ENCODE assay signal across 8 mouse cellular contexts in the genomic region with DNA sequence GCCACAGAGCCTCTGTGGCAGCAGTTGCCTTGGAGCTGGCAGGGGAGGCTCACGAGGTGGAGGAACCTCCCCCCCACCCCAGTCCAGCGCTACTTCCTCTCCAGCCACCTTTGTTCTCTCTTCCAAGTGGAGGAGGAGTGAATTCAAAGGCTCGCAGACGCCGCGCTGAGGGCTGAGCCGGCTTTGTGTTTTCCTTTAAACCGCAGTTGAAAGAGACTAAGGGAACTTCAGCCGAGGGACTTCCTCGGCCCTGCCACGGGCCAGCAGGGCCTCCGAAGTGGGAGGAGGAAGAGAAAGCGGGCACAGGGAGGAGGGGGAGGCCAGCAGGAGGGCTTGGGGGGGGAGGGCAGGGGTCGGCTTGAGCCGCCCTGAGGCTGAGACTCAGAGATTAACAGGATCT. TPM values are rescaled to one million over a fixed set of nuclear protein-coding genes. Genes with fewer than 3 reads are reported as not detected.
A peak's percentile ranks its signal among the peaks of the same experiment; 100 is the strongest.
DNase-seq lines count a peak whose midpoint lies in the region; ATAC-seq lines count a peak whose summit lies in the region.

No protein-coding gene starts in this region.

- ATAC-seq in common myeloid progenitor, adult 5-6 weeks (replicated peaks; ENCODE audit: low read depth, poor library complexity, severe bottlenecking), result peak; percentile 86
- peak; percentile 55; the same call in 1 of the 2 replicates for ATAC-seq in hindbrain, embryonic 16.5 days
- peak; percentile 48 for ATAC-seq in midbrain, embryonic 12.5 days (ENCODE audit: low FRiP score, low read depth)
- no peak for ATAC-seq in cerebellum, adult (ENCODE audit: insufficient number of reproducible peaks, low FRiP score, low TSS enrichment)
- ATAC-seq in megakaryocyte-erythroid progenitor cell, adult 5-6 weeks (replicated peaks; ENCODE audit: low FRiP score, low TSS enrichment, poor library complexity, severe bottlenecking), result no peak

- peak overlapping the region; percentile 70 for H3K27ac ChIP-seq in hindbrain, embryonic 16.5 days (ENCODE audit: low read depth, low read length)
- peak overlapping the region; percentile 91 for H3K27ac ChIP-seq in midbrain, embryonic 12.5 days (replicated peaks)

- DNase-seq in Muller cell, postnatal 12 days (ENCODE audit: inconsistent ontology term), result peak; percentile 55
- no peak for DNase-seq in right cerebral cortex, postnatal 4 days
- no peak for DNase-seq in T-cell, adult 2 months (ENCODE audit: low spot score)

- no peaks in the 10 kb centered on the region for H3K9me3 ChIP-seq in hindbrain, embryonic 16.5 days (ENCODE audit: control insufficient read depth, low read length)
- H3K9me3 ChIP-seq in midbrain, embryonic 12.5 days, result no peaks in the 10 kb centered on the region

- WGBS in hindbrain, embryonic 16.5 days, result under 1% methylated on average over 15 of the region's 15 CpGs
- WGBS in midbrain, embryonic 12.5 days, result 0% methylated on average over 15 of the region's 15 CpGs

- H3K9ac ChIP-seq in hindbrain, embryonic 16.5 days (ENCODE audit: low read depth, low read length), result peak overlapping the region; percentile 31; the same call in 1 of the 2 replicates
- H3K9ac ChIP-seq in midbrain, embryonic 12.5 days (replicated peaks), result peak overlapping the region; percentile 46; the same call in 1 of the 2 replicates

- no peak overlapping the region for H3K4me3 ChIP-seq in hindbrain, embryonic 16.5 days (ENCODE audit: low read length)
- H3K4me3 ChIP-seq in midbrain, embryonic 12.5 days, result no peak overlapping the region

- no peaks in the 10 kb centered on the region for H3K36me3 ChIP-seq in hindbrain, embryonic 16.5 days (ENCODE audit: control insufficient read depth, insufficient read depth, low read length)
- no peaks in the 10 kb centered on the region for H3K36me3 ChIP-seq in midbrain, embryonic 12.5 days

- peaks cover 4% of the 10 kb centered on the region; the same call in 1 of the 2 replicates for H3K27me3 ChIP-seq in hindbrain, embryonic 16.5 days (replicated peaks; ENCODE audit: control insufficient read depth, insufficient read depth, low read length)
- H3K27me3 ChIP-seq in midbrain, embryonic 12.5 days, result peaks cover 36% of the 10 kb centered on the region

- peak overlapping the region; percentile 19; the same call in 1 of the 2 replicates for H3K4me2 ChIP-seq in hindbrain, embryonic 16.5 days (ENCODE audit: low read length)
- H3K4me2 ChIP-seq in midbrain, embryonic 12.5 days (replicated peaks), result peak overlapping the region; percentile 30

- peaks cover 28% of the 10 kb centered on the region for H3K4me1 ChIP-seq in hindbrain, embryonic 16.5 days (ENCODE audit: control insufficient read depth, insufficient read depth, low read depth, low read length)
- peaks cover 90% of the 10 kb centered on the region for H3K4me1 ChIP-seq in midbrain, embryonic 12.5 days

RNA-seq across cellular contexts. Expression of a gene that starts 43.0 kb away (rescaled TPM):
- total RNA-seq in common myeloid progenitor, adult 5-6 weeks (2017), result not detected in 2 replicates
- polyA plus RNA-seq in hindbrain, embryonic 16.5 days (2015; fragmentation: Nextera tagmentation; extraction: Ambion mirVana), result not detected in 2 replicates
- polyA plus RNA-seq in midbrain, embryonic 12.5 days (2016; fragmentation: Nextera tagmentation; extraction: Ambion mirVana), result not detected in 2 replicates
- not detected in 2 replicates for total RNA-seq in megakaryocyte-erythroid progenitor cell, adult 5-6 weeks (2014; fragmentation: Nextera tagmentation)
- total RNA-seq in megakaryocyte-erythroid progenitor cell, adult 5-6 weeks (2017), result not detected in 2 replicates

Comparison
In these comparisons a context has a peak if more than half of its experiments do, and no peak if none do; other contexts are left out.
1. ATAC-seq: peak in common myeloid progenitor, adult 5-6 weeks (single experiment), hindbrain, embryonic 16.5 days (single experiment) and midbrain, embryonic 12.5 days (single experiment); none in cerebellum, adult (single experiment) and megakaryocyte-erythroid progenitor cell, adult 5-6 weeks (single experiment).